Comparison of ENCODE assay signal across 9 mouse cellular contexts in the genomic region with DNA sequence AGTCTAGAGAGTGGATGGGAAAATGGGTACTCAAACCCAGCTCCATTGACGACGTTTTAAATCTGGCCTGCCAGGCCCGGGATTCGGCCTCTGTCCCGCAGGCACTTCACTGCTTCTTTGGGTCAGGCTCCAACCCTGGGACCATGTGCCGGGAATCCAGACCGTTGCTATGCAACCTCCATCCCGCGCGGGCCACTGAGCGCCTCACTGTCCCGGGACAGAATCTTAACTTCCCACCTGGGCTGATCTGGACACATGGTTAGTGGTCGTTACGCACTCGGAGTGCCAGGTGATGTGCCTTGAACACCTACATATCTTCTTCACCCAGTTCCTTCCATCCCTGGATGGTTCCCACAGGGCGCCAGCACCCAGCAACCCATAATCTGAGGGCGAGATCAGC. TPM values are rescaled to one million over a fixed set of nuclear protein-coding genes. Genes with fewer than 3 reads are reported as not detected.
DNase-seq lines count a peak whose midpoint lies in the region; ATAC-seq and TF ChIP-seq lines count a peak whose summit lies in the region.
"Had no signal": no experiment of that assay in that cellular context is flagged by ENCODE, and none has a peak within 500 bp of the region (broad histone marks: within the 10 kb centered on the region; RNA-seq: fewer than 3 reads in every experiment).

No protein-coding gene starts in this region.

- peak overlapping the region; percentile 84 for H3K9ac ChIP-seq in forebrain, embryonic 16.5 days (replicated peaks; ENCODE audit: low read depth, low read length)
- H3K9ac ChIP-seq in midbrain, embryonic 12.5 days (replicated peaks) = peak overlapping the region; percentile 68

- intact Hi-C loops in left cerebral cortex, adult 2 months (cut with DNase I) = no loop called here

- 16% methylated on average over 17 of the region's 17 CpGs for WGBS in forebrain, embryonic 16.5 days
- WGBS in midbrain, embryonic 12.5 days = 22% methylated on average over 17 of the region's 17 CpGs

- DNase-seq in left cerebral cortex, adult 2 months (ENCODE audit: extremely low spot score in 1 of 2, low spot score in 2 of 2) = no peak
- no peak for DNase-seq in left cerebral cortex, adult 18-20 months (ENCODE audit: low spot score in 2 of 2)
- DNase-seq in cerebellum, adult 9-10 months = peak; percentile 15
- no peak for DNase-seq in natural killer cell, adult 2 months (ENCODE audit: low spot score in 2 of 2)
- DNase-seq in adrenal gland, postnatal 36 days = no peak
- DNase-seq in T-cell, adult 2 months (ENCODE audit: low spot score) = no peak

- no peaks in the 10 kb centered on the region for H3K27me3 ChIP-seq in forebrain, embryonic 16.5 days (replicated peaks; ENCODE audit: control insufficient read depth, insufficient read depth, low read length)
- no peaks in the 10 kb centered on the region for H3K27me3 ChIP-seq in midbrain, embryonic 12.5 days

- peak; percentile 19 for ATAC-seq in forebrain, embryonic 16.5 days
- peak; percentile 64 for ATAC-seq in midbrain, embryonic 12.5 days (ENCODE audit: low FRiP score, low read depth)

- H3K36me3 ChIP-seq in forebrain, embryonic 16.5 days (ENCODE audit: control insufficient read depth, insufficient read depth) = no peaks in the 10 kb centered on the region
- no peaks in the 10 kb centered on the region for H3K36me3 ChIP-seq in midbrain, embryonic 12.5 days

- H3K9me3 ChIP-seq in forebrain, embryonic 16.5 days (ENCODE audit: control insufficient read depth, low read length) = no peaks in the 10 kb centered on the region
- no peaks in the 10 kb centered on the region for H3K9me3 ChIP-seq in midbrain, embryonic 12.5 days

- no peak overlapping the region; the same call in 1 of the 2 replicates for H3K27ac ChIP-seq in left cerebral cortex, adult 2 months
- H3K27ac ChIP-seq in forebrain, embryonic 16.5 days (ENCODE audit: low read length) = no peak overlapping the region; the same call in 1 of the 2 replicates
- no peak overlapping the region for H3K27ac ChIP-seq in midbrain, embryonic 12.5 days (replicated peaks)
- H3K27ac ChIP-seq: macrophage had no signal

- peak overlapping the region; percentile 67 for H3K4me2 ChIP-seq in forebrain, embryonic 16.5 days (ENCODE audit: low read length)
- H3K4me2 ChIP-seq in midbrain, embryonic 12.5 days (replicated peaks) = peak overlapping the region; percentile 61

- TF ChIP-seq CTCF in left cerebral cortex, adult 2 months (IDR thresholded peaks at IDR 0.05) = no peak

- peak overlapping the region; percentile 54 for H3K4me3 ChIP-seq in left cerebral cortex, adult 2 months
- peak overlapping the region; percentile 69 for H3K4me3 ChIP-seq in forebrain, embryonic 16.5 days (replicated peaks; ENCODE audit: low read length)
- peak overlapping the region; percentile 61 for H3K4me3 ChIP-seq in midbrain, embryonic 12.5 days

- H3K4me1 ChIP-seq in forebrain, embryonic 16.5 days (replicated peaks; ENCODE audit: control insufficient read depth, insufficient read depth, low read length) = peaks cover 10% of the 10 kb centered on the region
- 0 out of 2 replicates have a peak, but pooled peaks cover 3% of the 10 kb centered on the region for H3K4me1 ChIP-seq in midbrain, embryonic 12.5 days

RNA-seq across cellular contexts. Expression of gene Pdzd4, which starts 1.0 kb away (rescaled TPM):
- total RNA-seq in left cerebral cortex, adult 2 months (2021) = 100 to 1,000 TPM; 110 to 119 TPM
- 100 to 1,000 TPM; 107 to 123 TPM for total RNA-seq in left cerebral cortex, adult 18-20 months (2021)
- polyA plus RNA-seq in forebrain, embryonic 16.5 days (2015; fragmentation: Nextera tagmentation; extraction: Ambion mirVana) = 3.5 and 4.2 TPM in 2 replicates
- 2.4 and 2.5 TPM in 2 replicates for polyA plus RNA-seq in midbrain, embryonic 12.5 days (2016; fragmentation: Nextera tagmentation; extraction: Ambion mirVana)
- 1 to 10 TPM; 2.9 to 4.4 TPM for total RNA-seq in adrenal gland, postnatal 36 days (2021)

RNA-seq across cellular contexts. Expression of gene Ssr4, which starts 36.9 kb away (rescaled TPM):
- total RNA-seq in left cerebral cortex, adult 2 months (2021) = 10 to 100 TPM; 91.1 to 91.2 TPM
- 10 to 100 TPM; 75.0 to 88.2 TPM for total RNA-seq in left cerebral cortex, adult 18-20 months (2021)
- 132 and 134 TPM in 2 replicates for polyA plus RNA-seq in forebrain, embryonic 16.5 days (2015; fragmentation: Nextera tagmentation; extraction: Ambion mirVana)
- 118 and 119 TPM in 2 replicates for polyA plus RNA-seq in midbrain, embryonic 12.5 days (2016; fragmentation: Nextera tagmentation; extraction: Ambion mirVana)
- 100 to 1,000 TPM; 161 to 166 TPM for total RNA-seq in adrenal gland, postnatal 36 days (2021)

RNA-seq across cellular contexts. Expression of gene Idh3g, which starts 37.0 kb away (rescaled TPM):
- total RNA-seq in left cerebral cortex, adult 2 months (2021) = 100 to 1,000 TPM; 194 to 201 TPM
- 100 to 1,000 TPM; 187 to 203 TPM for total RNA-seq in left cerebral cortex, adult 18-20 months (2021)
- polyA plus RNA-seq in forebrain, embryonic 16.5 days (2015; fragmentation: Nextera tagmentation; extraction: Ambion mirVana) = 232 and 240 TPM in 2 replicates
- 166 and 169 TPM in 2 replicates for polyA plus RNA-seq in midbrain, embryonic 12.5 days (2016; fragmentation: Nextera tagmentation; extraction: Ambion mirVana)
- 100 to 1,000 TPM; 412 to 482 TPM for total RNA-seq in adrenal gland, postnatal 36 days (2021)

RNA-seq across cellular contexts. Expression of gene Srpk3, which starts 49.5 kb away (rescaled TPM):
- 1 to 10 TPM; 8.0 to 8.1 TPM for total RNA-seq in left cerebral cortex, adult 2 months (2021)
- total RNA-seq in left cerebral cortex, adult 18-20 months (2021) = 10 to 100 TPM in 1 of 2 experiments, 1 to 10 TPM in 1; 4.9 to 10.1 TPM
- polyA plus RNA-seq in forebrain, embryonic 16.5 days (2015; fragmentation: Nextera tagmentation; extraction: Ambion mirVana) = 1.8 and 1.9 TPM in 2 replicates
- polyA plus RNA-seq in midbrain, embryonic 12.5 days (2016; fragmentation: Nextera tagmentation; extraction: Ambion mirVana) = 1.1 and 1.4 TPM in 2 replicates
- total RNA-seq in adrenal gland, postnatal 36 days (2021) = under 1 TPM in 1 of 2 experiments, not detected in 1; 0.33 TPM

Comparison
In these comparisons a context has a peak if more than half of its experiments do, and no peak if none do; other contexts are left out.
1. RNA of gene Pdzd4, which starts 1.0 kb away (total RNA-seq): 107 to 123 TPM in left cerebral cortex, adult 18-20 months and 110 to 119 TPM in left cerebral cortex, adult 2 months; 2.9 to 4.4 TPM in adrenal gland, postnatal 36 days; every median in the first group is over 10 times any median in the second.
2. Peak in every context shown above with its lines, with median percentiles within 50 percentile points of each other: H3K4me3 ChIP-seq.